Mouse (Mus musculus): ENCODE measurements around the gene Defb35. TPM values are rescaled to one million over a fixed set of nuclear protein-coding genes. Genes with fewer than 3 reads are reported as not detected.
"Not testable (repeated sequence)": the region's sequence is repeated elsewhere in the genome, so short reads cannot be mapped to it uniquely, and the experiment has no call there.

Gene Defb35
- not detected in 2 replicates for polyA plus RNA-seq (2015; fragmentation: Nextera tagmentation; extraction: Ambion mirVana)

- not testable (repeated sequence) for ATAC-seq (ENCODE audit: low FRiP score, low read depth); H3K4me3 ChIP-seq; H3K27me3 ChIP-seq; H3K9ac ChIP-seq; H3K27ac ChIP-seq; H3K9me3 ChIP-seq; H3K4me2 ChIP-seq (replicated peaks); H3K4me1 ChIP-seq; H3K36me3 ChIP-seq
- 80% methylated on average over 4 of the region's 4 CpGs for WGBS
Measured at GRCm38 (mm10) chr8:21938052-21938451, at the start of gene Defb35. Defb35 (plus strand) TSS chr8:21938352.

GRCm38 (mm10) chr8:21906290-21906689 lies 31.9 kb upstream of the Defb35 start, which contains the start of gene Defb11:
Defb11 (minus strand) TSS chr8:21906412.
- H3K36me3 ChIP-seq; H3K4me1 ChIP-seq; H3K9me3 ChIP-seq; H3K4me2 ChIP-seq (replicated peaks); H3K27ac ChIP-seq; H3K9ac ChIP-seq; H3K4me3 ChIP-seq; H3K27me3 ChIP-seq: not testable (repeated sequence)
- peak; percentile 64; the same call in 1 of the 2 replicates for ATAC-seq (ENCODE audit: low FRiP score, low read depth)

- no peaks in the 10 kb centered on the region for H3K9me3 ChIP-seq
- ATAC-seq (ENCODE audit: low FRiP score, low read depth) = no peak
- no peak overlapping the region for H3K9ac ChIP-seq
- H3K27me3 ChIP-seq = no peaks in the 10 kb centered on the region
- no peak overlapping the region for H3K4me3 ChIP-seq
- no peaks in the 10 kb centered on the region for H3K36me3 ChIP-seq
- H3K4me2 ChIP-seq (replicated peaks) = no peak overlapping the region
- H3K4me1 ChIP-seq = peaks cover 2% of the 10 kb centered on the region; the same call in 1 of the 2 replicates
- WGBS = 7% methylated on average over 1 of the region's 1 CpGs
- no peak overlapping the region for H3K27ac ChIP-seq
Measured at GRCm38 (mm10) chr8:21911931-21912330, 26.2 kb upstream of the Defb35 start.

- H3K36me3 ChIP-seq = no peaks in the 10 kb centered on the region
- H3K9ac ChIP-seq = no peak overlapping the region
- ATAC-seq (ENCODE audit: low FRiP score, low read depth) = no peak
- H3K4me3 ChIP-seq = no peak overlapping the region
- WGBS = 33% methylated on average over 2 of the region's 2 CpGs
- no peak overlapping the region for H3K4me2 ChIP-seq (replicated peaks)
- H3K4me1 ChIP-seq = no peaks in the 10 kb centered on the region
- no peaks in the 10 kb centered on the region for H3K9me3 ChIP-seq
- H3K27ac ChIP-seq = no peak overlapping the region
- H3K27me3 ChIP-seq = no peaks in the 10 kb centered on the region
Measured at GRCm38 (mm10) chr8:21912554-21912953, 25.6 kb upstream of the Defb35 start.

GRCm38 (mm10) chr8:21915625-21916024 lies 22.5 kb upstream of the Defb35 start:
- Histone ChIP-seq H3K4me1 (no peaks in the 10 kb centered on the region), H3K27me3 (no peaks in the 10 kb centered on the region), H3K4me2 (replicated peaks) (no peak overlapping the region), H3K4me3 (no peak overlapping the region), H3K9ac (no peak overlapping the region), H3K9me3 (no peaks in the 10 kb centered on the region), H3K36me3 (no peaks in the 10 kb centered on the region), H3K27ac (no peak overlapping the region)
- ATAC-seq (ENCODE audit: low FRiP score, low read depth) = no peak
- WGBS = 81% methylated on average over 3 of the region's 3 CpGs

GRCm38 (mm10) chr8:21930754-21931153 lies 7.4 kb upstream of the Defb35 start:
- not testable (repeated sequence) for H3K4me3 ChIP-seq; H3K4me1 ChIP-seq; H3K9ac ChIP-seq; H3K27ac ChIP-seq; H3K4me2 ChIP-seq (replicated peaks); H3K9me3 ChIP-seq; H3K36me3 ChIP-seq; ATAC-seq (ENCODE audit: low FRiP score, low read depth); H3K27me3 ChIP-seq
- WGBS = 85% methylated on average over 3 of the region's 3 CpGs

- Histone ChIP-seq H3K27me3 (no peaks in the 10 kb centered on the region), H3K36me3 (no peaks in the 10 kb centered on the region), H3K27ac (no peak within 1 kb of the TSS), H3K9ac (no peak within 1 kb of the TSS), H3K9me3 (no peaks in the 10 kb centered on the region), H3K4me2 (replicated peaks) (no peak within 1 kb of the TSS), H3K4me3 (no peak within 1 kb of the TSS), H3K4me1 (no peaks in the 10 kb centered on the region)
- no peak for ATAC-seq (ENCODE audit: low FRiP score, low read depth)
- WGBS = 92% methylated on average over 6 of the region's 6 CpGs
Measured at GRCm38 (mm10) chr8:21932610-21933009, 5.5 kb upstream of the Defb35 start, which contains the start of gene Defb15. Defb15 (minus strand) TSS chr8:21932710.

GRCm38 (mm10) chr8:21946462-21946861 lies 8.3 kb downstream of the Defb35 start, which contains the start of gene Defb13:
Defb13 (plus strand) TSS chr8:21946762.
- WGBS = 90% methylated on average over 6 of the region's 6 CpGs
- no peak for ATAC-seq (ENCODE audit: low FRiP score, low read depth)
- H3K9me3 ChIP-seq = no peaks in the 10 kb centered on the region

GRCm38 (mm10) chr8:21947311-21948017 lies 9.3 kb downstream of the Defb35 start:
- H3K9ac ChIP-seq = no peak overlapping the region
- no peaks in the 10 kb centered on the region for H3K27me3 ChIP-seq
- 77% methylated on average over 9 of the region's 9 CpGs for WGBS
- H3K27ac ChIP-seq = no peak overlapping the region
- H3K36me3 ChIP-seq = no peaks in the 10 kb centered on the region
- H3K4me1 ChIP-seq = no peaks in the 10 kb centered on the region
- H3K4me2 ChIP-seq (replicated peaks) = no peak overlapping the region
- no peak for ATAC-seq (ENCODE audit: low FRiP score, low read depth)
- no peak overlapping the region for H3K4me3 ChIP-seq
- H3K9me3 ChIP-seq = no peaks in the 10 kb centered on the region

More at GRCm38 (mm10) chr8:21946462-21946861, 8.3 kb downstream of the Defb35 start, which contains the start of gene Defb13:
- Histone ChIP-seq H3K4me3 (no peak within 1 kb of the TSS), H3K27ac (no peak within 1 kb of the TSS), H3K27me3 (no peaks in the 10 kb centered on the region), H3K9ac (no peak within 1 kb of the TSS), H3K4me2 (replicated peaks) (no peak within 1 kb of the TSS), H3K4me1 (no peaks in the 10 kb centered on the region), H3K36me3 (no peaks in the 10 kb centered on the region)

GRCm38 (mm10) chr8:21955321-21955720 lies 17.2 kb downstream of the Defb35 start:
- Histone ChIP-seq H3K27ac (no peak overlapping the region), H3K4me1 (no peaks in the 10 kb centered on the region), H3K9me3 (no peaks in the 10 kb centered on the region), H3K27me3 (no peaks in the 10 kb centered on the region), H3K36me3 (no peaks in the 10 kb centered on the region), H3K9ac (no peak overlapping the region), H3K4me2 (replicated peaks) (no peak overlapping the region), H3K4me3 (no peak overlapping the region)
- no peak for ATAC-seq (ENCODE audit: low FRiP score, low read depth)
- 7% methylated on average over 9 of the region's 9 CpGs for WGBS

- no peak overlapping the region for H3K4me2 ChIP-seq (replicated peaks)
- H3K27me3 ChIP-seq = no peaks in the 10 kb centered on the region
- no peak for ATAC-seq (ENCODE audit: low FRiP score, low read depth)
- H3K9me3 ChIP-seq = no peaks in the 10 kb centered on the region
- no peaks in the 10 kb centered on the region for H3K4me1 ChIP-seq
- no peak overlapping the region for H3K4me3 ChIP-seq
- 79% methylated on average over 3 of the region's 3 CpGs for WGBS
- H3K27ac ChIP-seq = no peak overlapping the region
- no peaks in the 10 kb centered on the region for H3K36me3 ChIP-seq
- no peak overlapping the region for H3K9ac ChIP-seq
Measured at GRCm38 (mm10) chr8:21956336-21956735, 18.2 kb downstream of the Defb35 start.

GRCm38 (mm10) chr8:21958414-21958813 lies 20.3 kb downstream of the Defb35 start, which contains the start of gene Fam90a1a:
Fam90a1a (plus strand) TSS chr8:21958714.
- H3K9ac ChIP-seq = no peak within 1 kb of the TSS
- H3K9me3 ChIP-seq = no peaks in the 10 kb centered on the region
- H3K4me3 ChIP-seq = no peak within 1 kb of the TSS
- WGBS = 85% methylated on average over 2 of the region's 2 CpGs
- no peak within 1 kb of the TSS for H3K4me2 ChIP-seq (replicated peaks)
- H3K4me1 ChIP-seq = no peaks in the 10 kb centered on the region
- ATAC-seq (ENCODE audit: low FRiP score, low read depth) = no peak
- no peak within 1 kb of the TSS for H3K27ac ChIP-seq
- H3K27me3 ChIP-seq = no peaks in the 10 kb centered on the region
- H3K36me3 ChIP-seq = no peaks in the 10 kb centered on the region

- Histone ChIP-seq H3K27me3 (no peaks in the 10 kb centered on the region), H3K27ac (no peak overlapping the region), H3K9ac (no peak overlapping the region), H3K4me1 (no peaks in the 10 kb centered on the region), H3K4me3 (no peak overlapping the region), H3K36me3 (no peaks in the 10 kb centered on the region), H3K4me2 (replicated peaks) (no peak overlapping the region), H3K9me3 (no peaks in the 10 kb centered on the region)
- 68% methylated on average over 1 of the region's 1 CpGs for WGBS
- ATAC-seq (ENCODE audit: low FRiP score, low read depth) = no peak
Measured at GRCm38 (mm10) chr8:21966646-21967045, 28.5 kb downstream of the Defb35 start.
